Mouse (Mus musculus): ENCODE data around the gene Btg3. TPM values are rescaled to one million over a fixed set of nuclear protein-coding genes. Genes with fewer than 3 reads are reported as not detected.

The Btg3 gene
- polyA plus RNA-seq (2012; rRNA removed; ENCODE audit: low replicate concordance): 1.9 and 4.9 TPM in 2 replicates

DNA sequence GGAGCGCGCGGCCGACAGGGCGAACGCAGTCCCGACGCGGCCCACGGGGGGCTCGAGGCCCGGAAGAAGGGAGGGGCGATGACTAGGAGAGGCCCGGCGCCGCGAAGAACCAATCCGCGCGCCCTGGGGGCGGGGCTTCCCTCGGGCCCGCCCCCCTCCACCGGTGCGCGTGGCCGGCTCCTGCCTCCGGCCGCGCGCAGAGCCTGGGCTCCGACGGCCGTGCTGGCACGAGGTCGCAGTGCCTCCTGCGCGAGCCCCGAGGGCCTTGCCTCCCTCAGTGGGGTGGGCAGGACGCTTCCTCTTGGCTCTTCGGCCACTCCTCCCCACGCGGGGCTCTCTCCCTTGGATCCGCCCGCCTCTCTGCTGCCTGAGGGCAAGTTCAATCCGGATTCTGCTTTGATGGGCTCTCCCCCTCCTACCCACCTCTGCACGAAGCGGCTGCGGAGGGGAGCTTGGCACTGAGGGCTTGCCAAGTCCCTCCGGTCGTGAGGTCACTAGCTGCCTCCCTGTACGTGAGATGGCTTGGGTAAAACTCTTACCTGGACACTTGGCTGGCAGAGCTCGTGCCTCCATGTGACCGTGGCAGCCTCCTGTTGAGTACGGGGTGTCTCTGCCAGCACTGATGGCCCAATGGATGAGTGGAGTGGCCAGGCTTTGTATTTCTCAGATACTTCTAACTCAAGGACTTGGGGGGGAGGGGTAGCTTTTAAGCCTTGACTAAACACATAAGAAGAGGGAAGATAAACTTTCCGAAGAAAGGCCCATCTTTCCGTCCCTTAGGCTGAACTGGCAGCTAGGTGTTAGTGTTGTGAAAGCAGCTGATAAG lies at the start of gene Btg3:
TSS of gene Btg3 (minus strand) at position 448 of the 826 bp plus-strand sequence.

DNA sequence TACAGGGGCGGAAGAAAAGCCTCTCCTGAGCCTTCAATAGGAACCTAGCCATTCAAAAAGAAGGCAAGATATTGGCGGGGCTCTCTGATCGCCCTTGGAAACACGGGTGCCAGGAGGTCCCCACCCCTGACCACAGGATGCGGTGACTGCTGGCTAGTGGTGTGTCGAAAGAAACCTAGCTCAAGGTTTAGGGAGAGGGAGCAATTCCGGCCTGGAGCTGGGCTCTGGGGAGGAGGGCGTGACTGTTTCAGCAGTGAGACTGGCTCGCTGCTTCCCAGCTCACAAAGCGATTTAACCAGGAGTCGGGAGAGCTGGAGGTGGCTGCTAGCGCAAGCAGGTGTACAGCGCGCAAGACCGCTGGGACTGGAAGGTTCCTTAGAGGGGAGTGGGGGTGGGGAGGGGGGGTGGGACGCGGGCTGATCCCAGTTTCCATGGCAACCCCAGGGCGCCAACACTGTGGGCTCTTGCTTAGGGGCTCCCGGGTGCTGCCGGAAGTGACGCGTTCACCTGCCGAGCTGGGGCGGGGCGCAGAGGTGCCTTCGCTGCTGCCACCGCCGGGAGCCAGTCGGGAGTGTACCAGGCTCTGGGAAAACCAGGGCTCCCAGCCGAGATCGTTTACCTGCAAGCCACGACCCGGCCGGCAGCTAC lies 75.7 kb downstream of the Btg3 start, which contains the start of gene Cxadr:
TSS of gene Cxadr (plus strand) at position 307 of the 648 bp plus-strand sequence.

Other genes starting within 250 kb of the Btg3 start
- gene Cxadr, start 75.7 kb downstream of the Btg3 start, polyA plus RNA-seq (2012; rRNA removed; ENCODE audit: low replicate concordance): 14.4 and 17.3 TPM in 2 replicates
- gene D16Ertd472e, start 199.5 kb upstream of the Btg3 start, polyA plus RNA-seq (2012; rRNA removed; ENCODE audit: low replicate concordance): 4.9 and 11.1 TPM in 2 replicates